13 mouse cellular contexts compared by ENCODE assay signal in the genomic region with DNA sequence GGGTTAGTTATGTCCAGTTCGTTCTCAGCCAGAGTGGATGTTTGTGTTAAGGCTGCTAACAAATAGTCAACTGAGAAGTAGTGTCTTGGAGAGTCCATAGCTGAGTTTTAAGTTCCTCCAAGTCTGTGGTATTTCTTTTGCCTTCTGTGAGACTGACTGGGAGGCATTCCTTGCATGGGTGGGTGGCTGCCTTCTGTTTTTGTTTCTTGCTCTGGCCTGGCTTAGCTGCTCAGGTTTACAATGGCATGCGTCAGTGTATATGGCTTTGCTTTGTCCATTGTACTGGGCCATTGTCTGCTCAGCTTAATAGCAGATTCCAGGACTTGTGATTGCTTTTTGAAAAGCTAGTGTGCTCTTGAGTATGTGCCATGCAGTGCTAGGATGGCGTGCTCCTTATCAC.
DNase-seq lines count a peak whose midpoint lies in the region; ATAC-seq lines count a peak whose summit lies in the region.
"Had no signal": no experiment of that assay in that cellular context is flagged by ENCODE, and none has a peak within 500 bp of the region (broad histone marks: within the 10 kb centered on the region; RNA-seq: fewer than 3 reads in every experiment).

No protein-coding gene starts in this region.

- no peaks in the 10 kb centered on the region for H3K36me3 ChIP-seq in heart, embryonic 15.5 days
- no peaks in the 10 kb centered on the region for H3K36me3 ChIP-seq in midbrain, embryonic 11.5 days (ENCODE audit: control insufficient read depth, insufficient read depth, low read length)
- H3K36me3 ChIP-seq in midbrain, embryonic 16.5 days (ENCODE audit: control insufficient read depth, insufficient read depth, low read length): no peaks in the 10 kb centered on the region
- H3K36me3 ChIP-seq: stomach, embryonic 15.5 days had no signal

- H3K9ac ChIP-seq in heart, embryonic 15.5 days: no peak overlapping the region
- no peak overlapping the region for H3K9ac ChIP-seq in midbrain, embryonic 11.5 days (ENCODE audit: low read length)
- H3K9ac ChIP-seq in midbrain, embryonic 16.5 days (ENCODE audit: low read depth, low read length): no peak overlapping the region
- H3K9ac ChIP-seq: lung, embryonic 14.5 days; stomach, embryonic 15.5 days had no signal

- no peak for DNase-seq in heart, postnatal 36 days
- peak; percentile 87 for DNase-seq in midbrain, embryonic 11.5 days (ENCODE audit: low spot score, missing footprints)
- DNase-seq in embryo, embryonic 10 days (ENCODE audit: low spot score): peak; percentile 61
- DNase-seq in retina, postnatal 1 day: peak; percentile 57
- no peak for DNase-seq in spleen, adult 18-20 months
- DNase-seq: gastrocnemius, postnatal 14 days; liver; lung, embryonic 14.5 days; right cerebral cortex, postnatal 4 days had no signal

- intact Hi-C loops in heart, postnatal 36 days (cut with DNase I): no loop called here

- H3K4me2 ChIP-seq in heart, embryonic 15.5 days: no peak overlapping the region
- no peak overlapping the region for H3K4me2 ChIP-seq in midbrain, embryonic 11.5 days
- no peak overlapping the region for H3K4me2 ChIP-seq in midbrain, embryonic 16.5 days (ENCODE audit: low read length)
- H3K4me2 ChIP-seq: lung, embryonic 14.5 days; stomach, embryonic 15.5 days had no signal

- 44% methylated on average over 3 of the region's 3 CpGs for WGBS in heart, embryonic 15.5 days
- WGBS in midbrain, embryonic 11.5 days: 23% methylated on average over 3 of the region's 3 CpGs
- 23% methylated on average over 3 of the region's 3 CpGs for WGBS in midbrain, embryonic 16.5 days

- H3K27me3 ChIP-seq in heart, embryonic 15.5 days: no peaks in the 10 kb centered on the region
- no peaks in the 10 kb centered on the region for H3K27me3 ChIP-seq in midbrain, embryonic 11.5 days (ENCODE audit: control insufficient read depth, insufficient read depth, low read length)
- H3K27me3 ChIP-seq in midbrain, embryonic 16.5 days (ENCODE audit: control insufficient read depth, insufficient read depth, low read depth, low read length): no peaks in the 10 kb centered on the region
- H3K27me3 ChIP-seq: stomach, embryonic 15.5 days had no signal

- H3K4me1 ChIP-seq in heart, embryonic 15.5 days (replicated peaks): peaks cover 51% of the 10 kb centered on the region
- H3K4me1 ChIP-seq in midbrain, embryonic 11.5 days (ENCODE audit: control insufficient read depth, insufficient read depth, low read length): peaks cover 12% of the 10 kb centered on the region
- no peaks in the 10 kb centered on the region for H3K4me1 ChIP-seq in midbrain, embryonic 16.5 days (ENCODE audit: control insufficient read depth, insufficient read depth, low read length)

- H3K27ac ChIP-seq in heart, embryonic 15.5 days: 0 out of 2 replicates have a peak overlapping the region, but pooled peaks have one; percentile 26
- H3K27ac ChIP-seq in midbrain, embryonic 11.5 days (ENCODE audit: low read depth, low read length): no peak overlapping the region
- H3K27ac ChIP-seq in midbrain, embryonic 16.5 days (ENCODE audit: low read length): no peak overlapping the region
- H3K27ac ChIP-seq: stomach, embryonic 15.5 days had no signal

- H3K9me3 ChIP-seq in heart, embryonic 15.5 days (replicated peaks): no peaks in the 10 kb centered on the region
- H3K9me3 ChIP-seq in midbrain, embryonic 11.5 days (ENCODE audit: control insufficient read depth, low read length): no peaks in the 10 kb centered on the region
- no peaks in the 10 kb centered on the region for H3K9me3 ChIP-seq in midbrain, embryonic 16.5 days (replicated peaks; ENCODE audit: control insufficient read depth, low read length, poor library complexity, severe bottlenecking)
- H3K9me3 ChIP-seq: stomach, embryonic 15.5 days had no signal

- H3K4me3 ChIP-seq in heart, embryonic 15.5 days: no peak overlapping the region
- H3K4me3 ChIP-seq in midbrain, embryonic 11.5 days (ENCODE audit: low read depth, low read length): no peak overlapping the region
- no peak overlapping the region for H3K4me3 ChIP-seq in midbrain, embryonic 16.5 days (ENCODE audit: low read depth, low read length)
- H3K4me3 ChIP-seq: stomach, embryonic 15.5 days had no signal

- ATAC-seq in heart, embryonic 15.5 days (replicated peaks; ENCODE audit: insufficient number of reproducible peaks, insufficient read depth, low FRiP score, low read depth): no peak
- no peak for ATAC-seq in midbrain, embryonic 11.5 days (ENCODE audit: low FRiP score)
- no peak for ATAC-seq in midbrain, embryonic 16.5 days
- ATAC-seq: CD4-positive, CD25-positive, alpha-beta regulatory T cell, adult 4 months had no signal

Comparison
In these comparisons a context has a peak if more than half of its experiments do, and no peak if none do; other contexts are left out.
1. DNase-seq: peak in midbrain, embryonic 11.5 days (single experiment), embryo, embryonic 10 days (single experiment) and retina, postnatal 1 day (single experiment); none in heart, postnatal 36 days (0 of 2) and spleen, adult 18-20 months (0 of 2).